Mouse (Mus musculus): ENCODE data around the gene Specc1l. TPM values are rescaled to one million over a fixed set of nuclear protein-coding genes. Genes with fewer than 3 reads are reported as not detected.

Specc1l gene
- polyA plus RNA-seq, 1 experiment from 2014 or later = 13.0 TPM

DNA sequence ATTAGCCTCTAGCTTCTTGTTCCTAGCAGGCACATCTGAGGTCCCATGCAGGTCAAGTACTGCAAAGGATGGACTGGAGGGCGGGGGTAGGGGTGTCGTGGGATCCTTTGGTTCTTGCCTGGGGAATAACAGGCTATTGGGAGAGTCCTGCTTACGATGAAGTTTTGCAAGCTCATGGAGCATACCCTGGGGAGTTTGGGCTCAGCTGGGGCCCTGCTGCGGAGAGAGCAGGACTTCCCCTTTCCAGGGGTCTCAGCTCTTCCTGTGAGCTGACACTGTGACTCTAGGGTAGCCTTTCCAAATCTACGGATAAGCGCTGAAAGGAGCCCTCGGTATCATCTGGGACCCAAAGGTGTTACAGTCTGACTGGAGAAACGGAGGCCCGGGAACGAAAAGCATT, 112.5 kb downstream of the Specc1l start:
- H3K9me3 ChIP-seq (ENCODE audit: control insufficient read depth) = no peaks in the 10 kb centered on the region
- no peak for TF ChIP-seq CTCF (IDR thresholded peaks at IDR 0.05; ENCODE audit: low read depth)
- ATAC-seq = no peak
- H3K36me3 ChIP-seq (ENCODE audit: control insufficient read depth, insufficient read depth) = no peaks in the 10 kb centered on the region; the same call in 1 of the 2 replicates
- H3K4me2 ChIP-seq (replicated peaks; ENCODE audit: low read depth) = no peak overlapping the region
- H3K4me1 ChIP-seq (replicated peaks; ENCODE audit: control insufficient read depth, insufficient read depth, low read length) = no peaks in the 10 kb centered on the region
- no peaks in the 10 kb centered on the region; the same call in 1 of the 2 replicates for H3K27me3 ChIP-seq (replicated peaks; ENCODE audit: control insufficient read depth, insufficient read depth, low read length)
- 74% methylated on average over 10 of the region's 10 CpGs for WGBS
- H3K27ac ChIP-seq (ENCODE audit: low read depth, low read length) = no peak overlapping the region
- no peak overlapping the region for H3K9ac ChIP-seq (ENCODE audit: low read depth, low read length)
- H3K4me3 ChIP-seq (ENCODE audit: low read depth, low read length) = no peak overlapping the region

DNA sequence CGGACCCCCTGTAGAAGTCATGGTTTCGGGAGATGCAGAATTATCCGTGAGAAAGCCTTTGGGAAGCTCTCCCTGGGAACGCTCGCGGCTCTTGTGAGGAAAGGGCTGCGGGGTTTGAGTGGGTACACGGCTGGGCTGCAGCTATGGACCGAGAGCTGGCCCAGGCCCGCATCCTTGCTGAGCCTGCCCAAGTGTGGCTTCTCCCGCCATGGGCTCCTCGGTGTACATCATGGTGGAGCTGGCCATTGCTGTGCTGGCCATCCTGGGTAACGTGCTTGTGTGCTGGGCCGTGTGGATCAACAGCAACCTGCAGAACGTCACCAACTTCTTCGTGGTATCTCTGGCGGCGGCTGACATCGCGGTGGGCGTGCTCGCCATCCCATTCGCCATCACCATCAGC, 113.9 kb downstream of the Specc1l start:
- no peaks in the 10 kb centered on the region for H3K4me1 ChIP-seq (replicated peaks; ENCODE audit: control insufficient read depth, insufficient read depth, low read length)
- no peak overlapping the region for H3K9ac ChIP-seq (ENCODE audit: low read depth, low read length)
- no peaks in the 10 kb centered on the region for H3K27me3 ChIP-seq (replicated peaks; ENCODE audit: control insufficient read depth, insufficient read depth, low read length)
- H3K4me3 ChIP-seq (ENCODE audit: low read depth, low read length) = no peak overlapping the region
- no peaks in the 10 kb centered on the region; the same call in 1 of the 2 replicates for H3K36me3 ChIP-seq (ENCODE audit: control insufficient read depth, insufficient read depth)
- WGBS = 96% methylated on average over 23 of the region's 23 CpGs
- H3K4me2 ChIP-seq (replicated peaks; ENCODE audit: low read depth) = no peak overlapping the region
- no peak for TF ChIP-seq CTCF (IDR thresholded peaks at IDR 0.05; ENCODE audit: low read depth)
- H3K9me3 ChIP-seq (ENCODE audit: control insufficient read depth) = no peaks in the 10 kb centered on the region
- ATAC-seq = no peak
- H3K27ac ChIP-seq (ENCODE audit: low read depth, low read length) = no peak overlapping the region

DNA sequence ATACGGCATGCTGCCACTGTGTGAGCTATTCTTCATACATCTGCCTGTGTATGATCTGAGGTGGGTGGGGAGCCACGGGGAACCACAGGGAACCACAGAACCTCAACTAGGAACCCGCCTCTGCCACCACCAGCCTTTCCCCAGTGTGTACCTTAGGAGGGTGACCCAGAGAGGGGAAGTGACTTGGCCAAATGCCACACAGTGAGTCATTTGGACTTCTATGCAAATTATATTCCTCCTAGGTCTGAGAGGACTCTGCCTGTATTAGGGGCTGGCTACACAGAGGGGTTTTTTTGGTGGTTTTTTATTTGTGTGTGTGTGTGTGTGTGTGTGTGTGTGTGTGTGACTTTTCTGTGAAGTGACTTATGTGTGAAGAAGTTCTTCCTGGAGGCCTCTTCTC, 114.7 kb downstream of the Specc1l start:
- H3K4me1 ChIP-seq (replicated peaks; ENCODE audit: control insufficient read depth, insufficient read depth, low read length) = no peaks in the 10 kb centered on the region
- ATAC-seq = no peak
- 55% methylated on average over 3 of the region's 3 CpGs for WGBS

DNA sequence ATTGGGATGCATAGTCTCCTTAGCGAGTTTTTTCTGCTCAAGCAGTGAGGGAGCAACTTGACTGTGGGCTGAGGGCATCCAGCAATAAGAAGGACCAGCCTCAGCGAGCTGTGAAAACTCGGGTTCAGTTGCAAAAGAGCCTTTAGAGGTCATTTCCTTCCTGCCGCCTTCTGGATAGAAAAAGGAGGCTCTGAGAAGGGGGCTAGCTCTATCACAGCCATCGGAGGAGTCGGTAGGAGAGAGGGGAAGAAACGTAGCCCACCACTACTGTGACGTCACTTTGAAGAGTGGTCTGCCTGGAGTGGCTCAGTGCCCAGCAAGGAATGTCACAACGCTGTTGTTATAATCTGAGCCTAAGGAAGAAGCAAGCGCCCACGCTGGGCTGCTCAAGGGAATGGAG, 115.2 kb downstream of the Specc1l start:
- H3K4me3 ChIP-seq (ENCODE audit: low read depth, low read length) = no peak overlapping the region
- ATAC-seq = no peak
- WGBS = 79% methylated on average over 11 of the region's 11 CpGs
- no peak overlapping the region for H3K9ac ChIP-seq (ENCODE audit: low read depth, low read length)
- no peaks in the 10 kb centered on the region for H3K4me1 ChIP-seq (replicated peaks; ENCODE audit: control insufficient read depth, insufficient read depth, low read length)
- no peak overlapping the region for H3K4me2 ChIP-seq (replicated peaks; ENCODE audit: low read depth)
- TF ChIP-seq CTCF (IDR thresholded peaks at IDR 0.05; ENCODE audit: low read depth) = no peak
- H3K36me3 ChIP-seq (ENCODE audit: control insufficient read depth, insufficient read depth) = no peaks in the 10 kb centered on the region; the same call in 1 of the 2 replicates
- no peak overlapping the region for H3K27ac ChIP-seq (ENCODE audit: low read depth, low read length)
- no peaks in the 10 kb centered on the region for H3K9me3 ChIP-seq (ENCODE audit: control insufficient read depth)
- H3K27me3 ChIP-seq (replicated peaks; ENCODE audit: control insufficient read depth, insufficient read depth, low read length) = no peaks in the 10 kb centered on the region

More for the DNA sequence above, 114.7 kb downstream of the Specc1l start:
- no peaks in the 10 kb centered on the region for H3K27me3 ChIP-seq (replicated peaks; ENCODE audit: control insufficient read depth, insufficient read depth, low read length)
- H3K27ac ChIP-seq (ENCODE audit: low read depth, low read length) = no peak overlapping the region
- no peak overlapping the region for H3K9ac ChIP-seq (ENCODE audit: low read depth, low read length)
- no peak overlapping the region for H3K4me3 ChIP-seq (ENCODE audit: low read depth, low read length)
- no peak for TF ChIP-seq CTCF (IDR thresholded peaks at IDR 0.05; ENCODE audit: low read depth)
- no peaks in the 10 kb centered on the region; the same call in 1 of the 2 replicates for H3K36me3 ChIP-seq (ENCODE audit: control insufficient read depth, insufficient read depth)
- H3K4me2 ChIP-seq (replicated peaks; ENCODE audit: low read depth) = no peak overlapping the region
- H3K9me3 ChIP-seq (ENCODE audit: control insufficient read depth) = no peaks in the 10 kb centered on the region

DNA sequence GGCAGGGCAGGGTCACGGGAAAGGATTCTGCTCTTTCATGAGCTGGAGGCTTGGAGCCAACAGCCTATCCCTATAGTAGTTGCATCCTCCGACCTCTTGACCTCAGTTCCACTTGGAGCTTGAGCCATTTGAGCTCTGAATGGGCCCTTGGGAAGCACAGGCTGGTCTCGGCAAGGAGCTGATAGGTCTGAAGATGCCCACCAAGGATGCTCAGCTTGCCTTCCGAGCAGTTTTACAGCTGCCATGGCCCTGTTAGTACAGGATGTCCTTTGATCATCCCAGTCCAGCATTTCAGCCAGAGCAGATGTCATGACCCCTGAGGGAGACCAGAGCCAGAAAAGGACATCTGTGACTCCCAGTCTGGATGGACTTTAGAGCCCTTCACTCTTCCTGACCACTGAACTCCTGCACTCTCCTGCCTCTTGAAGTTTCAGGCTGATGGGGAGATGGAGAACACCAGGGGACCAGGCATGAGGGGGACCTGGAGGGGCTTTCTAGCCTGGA, 116.4 kb downstream of the Specc1l start:
- TF ChIP-seq CTCF (IDR thresholded peaks at IDR 0.05; ENCODE audit: low read depth) = no peak
- H3K36me3 ChIP-seq (ENCODE audit: control insufficient read depth, insufficient read depth) = no peaks in the 10 kb centered on the region; the same call in 1 of the 2 replicates

DNA sequence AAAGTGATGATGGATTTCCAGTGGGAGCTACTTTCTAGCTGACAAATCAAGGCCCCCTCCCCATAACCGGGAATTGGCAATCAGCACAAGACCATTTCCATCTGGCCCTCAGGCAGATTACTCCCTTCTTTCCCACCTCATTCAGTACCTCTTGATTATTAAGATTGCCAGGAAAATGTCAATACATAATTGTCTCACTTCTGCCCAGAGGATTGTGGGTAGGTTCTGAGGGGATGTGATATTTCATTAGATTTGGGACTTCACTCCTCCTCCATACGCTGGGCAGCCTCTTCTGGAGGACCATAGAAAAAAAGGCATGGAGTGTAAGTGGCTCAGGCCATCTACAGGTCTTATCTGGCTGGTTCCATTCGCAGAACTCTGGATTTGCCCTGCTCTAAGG, 120.4 kb downstream of the Specc1l start:
- Histone ChIP-seq H3K27ac (ENCODE audit: low read depth, low read length) (no peak overlapping the region), H3K4me2 (replicated peaks; ENCODE audit: low read depth) (no peak overlapping the region), H3K4me3 (ENCODE audit: low read depth, low read length) (no peak overlapping the region), H3K4me1 (replicated peaks; ENCODE audit: control insufficient read depth, insufficient read depth, low read length) (no peaks in the 10 kb centered on the region), H3K27me3 (replicated peaks; ENCODE audit: control insufficient read depth, insufficient read depth, low read length) (no peaks in the 10 kb centered on the region), H3K9ac (ENCODE audit: low read depth, low read length) (no peak overlapping the region), H3K36me3 (ENCODE audit: control insufficient read depth, insufficient read depth) (no peaks in the 10 kb centered on the region), H3K9me3 (ENCODE audit: control insufficient read depth) (no peaks in the 10 kb centered on the region)
- 93% methylated on average over 3 of the region's 3 CpGs for WGBS
- ATAC-seq = no peak
- TF ChIP-seq CTCF (IDR thresholded peaks at IDR 0.05; ENCODE audit: low read depth) = no peak

More for the DNA sequence above, 116.4 kb downstream of the Specc1l start:
- H3K27me3 ChIP-seq (replicated peaks; ENCODE audit: control insufficient read depth, insufficient read depth, low read length) = no peaks in the 10 kb centered on the region
- no peak overlapping the region for H3K27ac ChIP-seq (ENCODE audit: low read depth, low read length)
- H3K9me3 ChIP-seq (ENCODE audit: control insufficient read depth) = no peaks in the 10 kb centered on the region
- 55% methylated on average over 4 of the region's 4 CpGs for WGBS
- H3K9ac ChIP-seq (ENCODE audit: low read depth, low read length) = no peak overlapping the region
- H3K4me2 ChIP-seq (replicated peaks; ENCODE audit: low read depth) = no peak overlapping the region
- no peak overlapping the region for H3K4me3 ChIP-seq (ENCODE audit: low read depth, low read length)
- no peaks in the 10 kb centered on the region for H3K4me1 ChIP-seq (replicated peaks; ENCODE audit: control insufficient read depth, insufficient read depth, low read length)
- ATAC-seq = no peak
